12 mouse cellular contexts compared by ENCODE assay signal in the genomic region with DNA sequence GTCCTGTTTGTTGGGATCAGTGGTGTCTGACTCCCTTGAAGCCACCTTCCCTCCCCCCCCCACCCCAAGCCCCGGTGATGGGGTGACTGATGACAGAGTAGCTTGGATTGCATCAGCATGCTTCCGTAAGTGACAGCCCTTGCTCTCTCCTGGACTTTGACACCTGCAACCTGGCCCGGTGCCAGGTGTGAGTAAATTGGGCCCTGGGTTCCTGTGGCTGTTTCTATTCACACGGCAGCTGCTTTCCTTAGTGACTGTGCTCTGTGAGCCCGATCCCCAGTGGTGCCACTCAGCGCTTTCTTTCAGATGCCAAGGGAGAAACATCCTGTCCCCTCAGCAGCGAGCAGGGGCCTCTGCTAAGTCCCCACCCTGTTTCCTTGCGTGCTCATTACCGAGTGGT.
DNase-seq lines count a peak whose midpoint lies in the region; ATAC-seq and TF ChIP-seq lines count a peak whose summit lies in the region.
"Had no signal": no experiment of that assay in that cellular context is flagged by ENCODE, and none has a peak within 500 bp of the region (broad histone marks: within the 10 kb centered on the region; RNA-seq: fewer than 3 reads in every experiment).

No protein-coding gene starts in this region.

- intact Hi-C loops in gastrocnemius, adult 2 months (cut with DNase I): no loop called here
- intact Hi-C loops in heart, postnatal 36 days (cut with DNase I): no loop called here

- no peak for TF ChIP-seq CTCF in gastrocnemius, adult 2 months (IDR thresholded peaks at IDR 0.05)

- no peak for ATAC-seq in granulocyte monocyte progenitor cell, adult 5-6 weeks (replicated peaks; ENCODE audit: poor library complexity, severe bottlenecking)

- WGBS in large intestine, adult 2 months: 26% methylated on average over 9 of the region's 9 CpGs

- no peak overlapping the region for H3K4me3 ChIP-seq in gastrocnemius, adult 2 months
- H3K4me3 ChIP-seq: hindbrain, embryonic 13.5 days; lung, embryonic 15.5 days; midbrain, embryonic 10.5 days had no signal

- H3K27ac ChIP-seq in gastrocnemius, adult 2 months: peak overlapping the region; percentile 51
- H3K27ac ChIP-seq: hindbrain, embryonic 13.5 days; lung, embryonic 15.5 days; midbrain, embryonic 10.5 days had no signal

- DNase-seq in gastrocnemius, adult 2 months: no peak
- no peak for DNase-seq in gastrocnemius, adult 8-10 months (ENCODE audit: low spot score in 2 of 2)
- peak; percentile 11 for DNase-seq in CD4-positive, CD25-positive, alpha-beta regulatory T cell, adult 2 months (ENCODE audit: low read depth, low spot score)
- peak; percentile 64 for DNase-seq in large intestine, adult 2 months (ENCODE audit: low read depth, low spot score)
- DNase-seq in thymus, adult 18-20 months: peak; percentile 14 to 17
- DNase-seq in heart, postnatal 36 days: no peak
- no peak for DNase-seq in urinary bladder, adult 18-20 months (ENCODE audit: low spot score in 2 of 2)
- DNase-seq: cerebellum, postnatal 36 days had no signal

Comparison
In these comparisons a context has a peak if more than half of its experiments do, and no peak if none do; other contexts are left out.
1. DNase-seq: peak in CD4-positive, CD25-positive, alpha-beta regulatory T cell, adult 2 months (single experiment), large intestine, adult 2 months (single experiment) and thymus, adult 18-20 months (2 of 2); none in gastrocnemius, adult 2 months (single experiment), gastrocnemius, adult 8-10 months (0 of 2), heart, postnatal 36 days (0 of 2) and urinary bladder, adult 18-20 months (0 of 2).